Comparison of ENCODE assay signal across 8 mouse cellular contexts in the genomic region with DNA sequence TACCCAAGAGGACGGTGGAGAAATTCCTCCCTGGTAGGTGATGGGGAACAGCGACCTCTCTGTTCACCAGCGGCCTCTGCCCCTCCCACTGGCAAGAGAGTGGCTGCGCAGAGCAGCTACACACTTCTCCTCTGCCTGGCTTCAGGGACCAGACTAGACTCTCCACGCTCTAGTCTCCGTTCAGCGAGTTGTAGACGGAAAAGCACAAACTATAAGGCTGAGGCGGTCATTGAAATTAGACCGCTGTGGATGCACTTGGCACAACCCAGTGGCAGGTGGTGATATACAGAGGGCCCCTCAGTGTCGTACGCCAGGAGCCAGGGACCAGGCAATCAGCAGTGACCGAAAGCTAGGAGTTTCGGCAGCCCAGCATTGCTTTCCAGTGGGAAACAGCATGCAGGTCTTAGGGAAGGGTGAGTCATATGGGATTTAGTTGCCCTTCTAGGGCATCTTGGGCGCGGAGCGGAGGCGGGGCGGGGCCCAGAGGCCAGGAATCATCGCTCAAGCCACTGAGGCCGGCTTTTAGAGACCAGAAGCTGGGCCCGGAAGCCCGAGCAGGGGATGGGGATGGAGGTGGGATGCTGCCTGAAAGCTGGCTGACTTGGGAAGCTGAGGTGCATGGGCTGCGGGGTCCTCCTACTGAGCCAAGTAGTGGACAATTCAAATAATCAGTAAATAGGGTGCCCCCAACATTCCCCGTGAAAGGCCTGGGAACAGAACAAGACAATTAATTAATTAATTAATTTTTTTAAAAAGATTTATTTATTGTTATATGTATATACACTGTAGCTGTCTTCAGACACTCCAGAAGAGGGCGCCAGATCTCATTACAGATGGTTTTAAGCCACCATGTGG. TPM values are rescaled to one million over a fixed set of nuclear protein-coding genes. Genes with fewer than 3 reads are reported as not detected.
A peak's percentile ranks its signal among the peaks of the same experiment; 100 is the strongest.
DNase-seq lines count a peak whose midpoint lies in the region; ATAC-seq and TF ChIP-seq lines count a peak whose summit lies in the region.

No protein-coding gene starts in this region.

- 3% methylated on average over 26 of the region's 26 CpGs for WGBS in forebrain, embryonic 12.5 days
- WGBS in hindbrain, postnatal 0 days = 3% methylated on average over 26 of the region's 26 CpGs
- WGBS in liver, embryonic 15.5 days (ENCODE audit: insufficient replicate concordance) = 7% methylated on average over 26 of the region's 26 CpGs
- WGBS in neural tube, embryonic 12.5 days = 3% methylated on average over 26 of the region's 26 CpGs

- peak overlapping the region; percentile 57 for H3K4me2 ChIP-seq in forebrain, embryonic 12.5 days
- H3K4me2 ChIP-seq in hindbrain, postnatal 0 days (ENCODE audit: low read depth, low read length) = peak overlapping the region; percentile 66
- peak overlapping the region; percentile 73 for H3K4me2 ChIP-seq in liver, embryonic 15.5 days
- peak overlapping the region; percentile 71 for H3K4me2 ChIP-seq in neural tube, embryonic 12.5 days (replicated peaks)

- H3K9ac ChIP-seq in forebrain, embryonic 12.5 days = peak overlapping the region; percentile 51
- peak overlapping the region; percentile 54 for H3K9ac ChIP-seq in hindbrain, postnatal 0 days (replicated peaks; ENCODE audit: low read length)
- H3K9ac ChIP-seq in liver, embryonic 15.5 days = no peak overlapping the region; the same call in 1 of the 2 replicates
- H3K9ac ChIP-seq in neural tube, embryonic 12.5 days = peak overlapping the region; percentile 51

- H3K36me3 ChIP-seq in forebrain, embryonic 12.5 days (replicated peaks) = no peaks in the 10 kb centered on the region
- no peaks in the 10 kb centered on the region for H3K36me3 ChIP-seq in hindbrain, postnatal 0 days (ENCODE audit: insufficient read depth, low read length)
- no peaks in the 10 kb centered on the region for H3K36me3 ChIP-seq in liver, embryonic 15.5 days (replicated peaks)
- H3K36me3 ChIP-seq in neural tube, embryonic 12.5 days = no peaks in the 10 kb centered on the region

- no peak for DNase-seq in layer of hippocampus, adult 2 months (ENCODE audit: low spot score in 2 of 2)
- DNase-seq in layer of hippocampus, adult 18-20 months (ENCODE audit: low spot score in 2 of 2) = no peak
- DNase-seq in hindbrain, postnatal 0 days (ENCODE audit: low spot score) = peak; percentile 81
- DNase-seq in right cerebral cortex, postnatal 25 days = no peak

- H3K27me3 ChIP-seq in forebrain, embryonic 12.5 days = no peaks in the 10 kb centered on the region
- no peaks in the 10 kb centered on the region for H3K27me3 ChIP-seq in hindbrain, postnatal 0 days (ENCODE audit: insufficient read depth, low read length)
- no peaks in the 10 kb centered on the region for H3K27me3 ChIP-seq in liver, embryonic 15.5 days
- no peaks in the 10 kb centered on the region for H3K27me3 ChIP-seq in neural tube, embryonic 12.5 days (replicated peaks)

- H3K4me3 ChIP-seq in layer of hippocampus, adult 2 months = peak overlapping the region; percentile 47
- peak overlapping the region; percentile 42 for H3K4me3 ChIP-seq in forebrain, embryonic 12.5 days (replicated peaks)
- peak overlapping the region; percentile 43 for H3K4me3 ChIP-seq in hindbrain, postnatal 0 days (ENCODE audit: low read length)
- peak overlapping the region; percentile 51 for H3K4me3 ChIP-seq in liver, embryonic 15.5 days (replicated peaks)
- peak overlapping the region; percentile 29 for H3K4me3 ChIP-seq in neural tube, embryonic 12.5 days

- no peak overlapping the region for H3K27ac ChIP-seq in layer of hippocampus, adult 2 months
- no peak overlapping the region; the same call in 1 of the 2 replicates for H3K27ac ChIP-seq in forebrain, embryonic 12.5 days
- H3K27ac ChIP-seq in hindbrain, postnatal 0 days = peak overlapping the region; percentile 66
- H3K27ac ChIP-seq in liver, embryonic 15.5 days (replicated peaks) = no peak overlapping the region
- H3K27ac ChIP-seq in neural tube, embryonic 12.5 days = no peak overlapping the region

- TF ChIP-seq CTCF in layer of hippocampus, adult 2 months (conservative IDR thresholded peaks at IDR 0.05) = peak; percentile 70
- TF ChIP-seq CTCF in hindbrain, postnatal 0 days (IDR thresholded peaks at IDR 0.05; ENCODE audit: low read depth) = peak; percentile 73

- no peaks in the 10 kb centered on the region for H3K9me3 ChIP-seq in forebrain, embryonic 12.5 days
- H3K9me3 ChIP-seq in hindbrain, postnatal 0 days (ENCODE audit: low read length) = no peaks in the 10 kb centered on the region
- no peaks in the 10 kb centered on the region for H3K9me3 ChIP-seq in liver, embryonic 15.5 days (replicated peaks)
- no peaks in the 10 kb centered on the region for H3K9me3 ChIP-seq in neural tube, embryonic 12.5 days

- H3K4me1 ChIP-seq in forebrain, embryonic 12.5 days = peaks cover 5% of the 10 kb centered on the region
- no peaks in the 10 kb centered on the region for H3K4me1 ChIP-seq in hindbrain, postnatal 0 days (ENCODE audit: insufficient read depth, low read length)
- H3K4me1 ChIP-seq in liver, embryonic 15.5 days (replicated peaks) = peaks cover 9% of the 10 kb centered on the region
- peaks cover 3% of the 10 kb centered on the region; the same call in 1 of the 2 replicates for H3K4me1 ChIP-seq in neural tube, embryonic 12.5 days

- peak; percentile 99 for ATAC-seq in cerebellum, adult (ENCODE audit: insufficient number of reproducible peaks, low FRiP score, low TSS enrichment)
- peak; percentile 84 for ATAC-seq in forebrain, embryonic 12.5 days (ENCODE audit: low FRiP score)
- ATAC-seq in hindbrain, postnatal 0 days = peak; percentile 93
- ATAC-seq in liver, embryonic 15.5 days (ENCODE audit: insufficient read depth) = peak; percentile 63
- ATAC-seq in neural tube, embryonic 12.5 days (ENCODE audit: low FRiP score, low read depth) = peak; percentile 91

RNA-seq across cellular contexts. Expression of gene Klhl33, which starts 6.9 kb away (rescaled TPM):
- 1 to 10 TPM; 5.4 to 5.9 TPM for total RNA-seq in layer of hippocampus, adult 2 months (2021)
- total RNA-seq in layer of hippocampus, adult 18-20 months (2021) = 1 to 10 TPM; 3.7 to 5.9 TPM
- 0.08 and 0.10 TPM in 2 replicates for polyA plus RNA-seq in forebrain, embryonic 12.5 days (2016; fragmentation: Nextera tagmentation; extraction: Ambion mirVana)
- total RNA-seq in hindbrain, postnatal 0 days (2014; rRNA removed) = 2.4 and 3.7 TPM in 2 replicates
- 2.9 and 4.0 TPM in 2 replicates for polyA plus RNA-seq in hindbrain, postnatal 0 days (2015; fragmentation: Nextera tagmentation; extraction: Ambion mirVana)
- polyA plus RNA-seq in liver, embryonic 15.5 days (2015; fragmentation: Nextera tagmentation; extraction: Ambion mirVana) = 0.13 and 0.20 TPM in 2 replicates
- 0.47 and 0.81 TPM in 2 replicates for polyA plus RNA-seq in neural tube, embryonic 12.5 days (2016; fragmentation: Nextera tagmentation; extraction: Ambion mirVana)

RNA-seq across cellular contexts. Expression of gene Osgep, which starts 20.5 kb away (rescaled TPM):
- total RNA-seq in layer of hippocampus, adult 2 months (2021) = 10 to 100 TPM; 35.0 to 36.0 TPM
- total RNA-seq in layer of hippocampus, adult 18-20 months (2021) = 10 to 100 TPM; 34.9 to 39.0 TPM
- polyA plus RNA-seq in forebrain, embryonic 12.5 days (2016; fragmentation: Nextera tagmentation; extraction: Ambion mirVana) = 141 TPM in 2 replicates
- 71.4 and 80.9 TPM in 2 replicates for total RNA-seq in hindbrain, postnatal 0 days (2014; rRNA removed)
- 72.4 and 82.7 TPM in 2 replicates for polyA plus RNA-seq in hindbrain, postnatal 0 days (2015; fragmentation: Nextera tagmentation; extraction: Ambion mirVana)
- polyA plus RNA-seq in liver, embryonic 15.5 days (2015; fragmentation: Nextera tagmentation; extraction: Ambion mirVana) = 54.7 and 57.7 TPM in 2 replicates
- 120 and 129 TPM in 2 replicates for polyA plus RNA-seq in neural tube, embryonic 12.5 days (2016; fragmentation: Nextera tagmentation; extraction: Ambion mirVana)

RNA-seq across cellular contexts. Expression of gene Apex1, which starts 20.6 kb away (rescaled TPM):
- 10 to 100 TPM; 70.3 to 73.4 TPM for total RNA-seq in layer of hippocampus, adult 2 months (2021)
- total RNA-seq in layer of hippocampus, adult 18-20 months (2021) = 10 to 100 TPM; 62.8 to 65.7 TPM
- 346 and 350 TPM in 2 replicates for polyA plus RNA-seq in forebrain, embryonic 12.5 days (2016; fragmentation: Nextera tagmentation; extraction: Ambion mirVana)
- 68.6 and 70.2 TPM in 2 replicates for total RNA-seq in hindbrain, postnatal 0 days (2014; rRNA removed)
- polyA plus RNA-seq in hindbrain, postnatal 0 days (2015; fragmentation: Nextera tagmentation; extraction: Ambion mirVana) = 145 and 156 TPM in 2 replicates
- 61.4 and 70.5 TPM in 2 replicates for polyA plus RNA-seq in liver, embryonic 15.5 days (2015; fragmentation: Nextera tagmentation; extraction: Ambion mirVana)
- 272 and 279 TPM in 2 replicates for polyA plus RNA-seq in neural tube, embryonic 12.5 days (2016; fragmentation: Nextera tagmentation; extraction: Ambion mirVana)

RNA-seq across cellular contexts. Expression of gene Pip4p1, which starts 26.5 kb away (rescaled TPM):
- 10 to 100 TPM; 92.9 to 95.6 TPM for total RNA-seq in layer of hippocampus, adult 2 months (2021)
- 10 to 100 TPM; 86.4 to 96.1 TPM for total RNA-seq in layer of hippocampus, adult 18-20 months (2021)
- polyA plus RNA-seq in forebrain, embryonic 12.5 days (2016; fragmentation: Nextera tagmentation; extraction: Ambion mirVana) = 67.3 and 73.1 TPM in 2 replicates
- total RNA-seq in hindbrain, postnatal 0 days (2014; rRNA removed) = 53.3 and 69.1 TPM in 2 replicates
- polyA plus RNA-seq in hindbrain, postnatal 0 days (2015; fragmentation: Nextera tagmentation; extraction: Ambion mirVana) = 102 and 103 TPM in 2 replicates
- polyA plus RNA-seq in liver, embryonic 15.5 days (2015; fragmentation: Nextera tagmentation; extraction: Ambion mirVana) = 23.0 and 24.5 TPM in 2 replicates
- 80.0 and 87.1 TPM in 2 replicates for polyA plus RNA-seq in neural tube, embryonic 12.5 days (2016; fragmentation: Nextera tagmentation; extraction: Ambion mirVana)

RNA-seq across cellular contexts. Expression of gene Pnp, which starts 26.7 kb away (rescaled TPM):
- total RNA-seq in layer of hippocampus, adult 2 months (2021) = 10 to 100 TPM; 14.0 to 17.1 TPM
- 10 to 100 TPM; 13.1 to 18.3 TPM for total RNA-seq in layer of hippocampus, adult 18-20 months (2021)
- 43.8 and 44.3 TPM in 2 replicates for polyA plus RNA-seq in forebrain, embryonic 12.5 days (2016; fragmentation: Nextera tagmentation; extraction: Ambion mirVana)
- total RNA-seq in hindbrain, postnatal 0 days (2014; rRNA removed) = 16.7 and 19.1 TPM in 2 replicates
- 17.5 and 18.2 TPM in 2 replicates for polyA plus RNA-seq in hindbrain, postnatal 0 days (2015; fragmentation: Nextera tagmentation; extraction: Ambion mirVana)
- polyA plus RNA-seq in liver, embryonic 15.5 days (2015; fragmentation: Nextera tagmentation; extraction: Ambion mirVana) = 80.6 and 83.3 TPM in 2 replicates
- 38.6 and 39.9 TPM in 2 replicates for polyA plus RNA-seq in neural tube, embryonic 12.5 days (2016; fragmentation: Nextera tagmentation; extraction: Ambion mirVana)
